Mouse (Mus musculus): ENCODE measurements around the gene Sfmbt1. TPM values are rescaled to one million over a fixed set of nuclear protein-coding genes. Genes with fewer than 3 reads are reported as not detected.

The Sfmbt1 gene
- total and polyA plus RNA-seq, 3 experiments: 9.4 to 33.0 (median 13.7) TPM

DNA sequence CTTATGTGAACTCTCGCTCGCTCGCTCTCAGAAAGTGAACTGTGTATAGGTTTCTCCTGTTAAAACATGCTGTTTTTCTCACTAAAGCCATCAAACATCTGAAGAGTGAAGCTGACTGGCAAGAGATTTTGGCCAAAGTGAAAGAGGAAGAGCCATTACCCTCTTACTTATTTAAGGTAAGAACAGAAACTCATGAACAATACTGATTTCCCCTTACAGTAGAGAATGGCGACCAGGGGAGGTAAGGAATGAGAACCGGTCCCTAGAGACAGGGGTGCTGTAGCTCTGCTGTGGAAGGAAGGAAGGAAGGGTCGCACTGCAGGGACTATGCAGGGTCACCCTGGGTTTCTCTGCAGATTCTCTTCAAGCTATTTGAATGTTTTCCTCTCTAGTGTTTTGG, 70.0 kb downstream of the Sfmbt1 start:
- Histone ChIP-seq H3K9me3 (replicated peaks; ENCODE audit: insufficient read depth, low read length) (no peaks in the 10 kb centered on the region), H3K4me3 (ENCODE audit: control insufficient read depth in 1 of 2, insufficient read depth in 1 of 2, low read depth in 2 of 2, low read length in 2 of 2) (no peak overlapping the region), H3K9ac (ENCODE audit: control insufficient read depth, low read depth, low read length, poor library complexity, severe bottlenecking) (no peak overlapping the region), H3K79me2 (ENCODE audit: control insufficient read depth, insufficient read depth, low read length, poor library complexity) (no peaks in the 10 kb centered on the region), H3K4me1 (ENCODE audit: control insufficient read depth in 1 of 2, insufficient read depth in 2 of 2, low read length in 2 of 2) (no peaks in the 10 kb centered on the region; a peak in 1 of 4 replicates), H3K27ac (ENCODE audit: control insufficient read depth, low read depth, low read length) (no peak overlapping the region), H3K27me3 (ENCODE audit: control insufficient read depth in 1 of 2, insufficient read depth in 2 of 2, low read length in 2 of 2) (no peaks in the 10 kb centered on the region), H3K36me3 (ENCODE audit: control insufficient read depth in 1 of 2, insufficient read depth in 2 of 2, low read length in 2 of 2) (peaks cover 4 to 36% of the 10 kb centered on the region in 2 experiments)
- no peak for TF ChIP-seq MYB (IDR thresholded peaks at IDR 0.05; ENCODE audit: low read depth, low read length)
- no peak for TF ChIP-seq SIN3A (IDR thresholded peaks at IDR 0.05; ENCODE audit: low read length)
- no peak for TF ChIP-seq ELF1 (IDR thresholded peaks at IDR 0.05; ENCODE audit: low read depth, low read length)
- no peak for DNase-seq (ENCODE audit: low read depth, low spot score)

DNA sequence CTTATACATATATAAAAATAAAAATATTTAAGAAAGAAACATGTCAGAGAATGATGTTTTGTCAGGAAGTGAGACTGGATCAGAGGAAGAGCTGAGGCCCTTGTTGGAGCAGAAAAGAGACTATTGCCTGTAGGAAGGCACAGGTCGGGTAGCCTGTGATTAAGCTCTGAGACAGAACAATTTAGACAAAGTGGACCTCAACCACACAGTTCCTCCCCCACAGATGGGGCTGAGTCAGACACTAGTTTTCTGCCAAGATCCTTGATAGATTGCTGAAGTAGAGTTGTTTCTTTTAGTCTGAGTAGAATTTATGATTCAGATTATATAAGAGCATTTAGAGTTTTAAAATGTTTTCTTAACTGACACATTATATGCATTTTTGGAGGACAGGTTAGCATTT, 74.8 kb downstream of the Sfmbt1 start:
- Histone ChIP-seq H3K79me2 (ENCODE audit: control insufficient read depth, insufficient read depth, low read length, poor library complexity) (no peaks in the 10 kb centered on the region), H3K27me3 (ENCODE audit: control insufficient read depth in 1 of 2, insufficient read depth in 2 of 2, low read length in 2 of 2) (no peaks in the 10 kb centered on the region), H3K36me3 (ENCODE audit: control insufficient read depth in 1 of 2, insufficient read depth in 2 of 2, low read length in 2 of 2) (peaks cover 11 to 43% of the 10 kb centered on the region in 2 experiments), H3K4me1 (ENCODE audit: control insufficient read depth in 1 of 2, insufficient read depth in 2 of 2, low read length in 2 of 2) (peaks cover 0 to 5% of the 10 kb centered on the region in 2 experiments; a peak in 1 of 4 replicates), H3K9me3 (replicated peaks; ENCODE audit: insufficient read depth, low read length) (no peaks in the 10 kb centered on the region), H3K27ac (ENCODE audit: control insufficient read depth, low read depth, low read length) (no peak overlapping the region), H3K9ac (ENCODE audit: control insufficient read depth, low read depth, low read length, poor library complexity, severe bottlenecking) (no peak overlapping the region), H3K4me3 (ENCODE audit: control insufficient read depth in 1 of 2, insufficient read depth in 1 of 2, low read depth in 2 of 2, low read length in 2 of 2) (no peak overlapping the region)
- no peak for TF ChIP-seq MAZ (IDR thresholded peaks at IDR 0.05; ENCODE audit: low read depth, low read length)
- TF ChIP-seq MEF2A (IDR thresholded peaks at IDR 0.05; ENCODE audit: extremely low read depth, insufficient replicate concordance, low read depth, low read length, poor library complexity, severe bottlenecking): no peak
- no peak for TF ChIP-seq GABPA (IDR thresholded peaks at IDR 0.05; ENCODE audit: low read depth, low read length)
- TF ChIP-seq SMC3 (IDR thresholded peaks at IDR 0.05; ENCODE audit: low read depth, low read length): no peak
- no peak for TF ChIP-seq CHD1 (IDR thresholded peaks at IDR 0.05; ENCODE audit: low read depth, low read length)
- no peak for TF ChIP-seq POLR2AphosphoS5 (IDR thresholded peaks at IDR 0.05; ENCODE audit: borderline replicate concordance, low read depth, low read length)
- no peak for TF ChIP-seq NRF1 (IDR thresholded peaks at IDR 0.05; ENCODE audit: insufficient read depth, low read depth, low read length, poor library complexity, severe bottlenecking)
- no peak for TF ChIP-seq UBTF (IDR thresholded peaks at IDR 0.05; ENCODE audit: borderline replicate concordance, insufficient read depth, low read depth, low read length)
- no peak for TF ChIP-seq USF2 (IDR thresholded peaks at IDR 0.05; ENCODE audit: borderline replicate concordance in 1 of 2, insufficient read depth in 1 of 2, low read depth in 1 of 2, low read length in 2 of 2)
- TF ChIP-seq BHLHE40 (IDR thresholded peaks at IDR 0.05; ENCODE audit: borderline replicate concordance, low read depth, low read length): no peak
- TF ChIP-seq ZNF384 (IDR thresholded peaks at IDR 0.05; ENCODE audit: low read depth, low read length): no peak
- no peak for TF ChIP-seq TAL1 (IDR thresholded peaks at IDR 0.05; ENCODE audit: low read length)
- no peak for TF ChIP-seq ELF1 (IDR thresholded peaks at IDR 0.05; ENCODE audit: low read depth, low read length)
- no peak for TF ChIP-seq ZMIZ1 (IDR thresholded peaks at IDR 0.05; ENCODE audit: low read depth, low read length)
- DNase-seq (ENCODE audit: low read depth, low spot score): peak; percentile 18

Data from MEL (cell line).